Mouse (Mus musculus) heart, adult 2 months (tissue): ENCODE data around the gene Cdk4.

Experiments
- CTCF ChIP-seq: fragments of 200-600 bp; IDR thresholded peaks from 2 replicates; pipeline ENCODE4 v1.8.1; 2022; ENCODE audit warnings: antibody characterized with exemption, mild to moderate bottlenecking, moderate library complexity
- EP300 ChIP-seq: fragments of 200-500 bp; IDR thresholded peaks from 2 replicates; pipeline ENCODE4 v1.6.1; 2011; ENCODE audit warnings: low read depth, low read length, control low read depth; ENCODE audit not compliant: insufficient read depth

- TF ChIP-seq CTCF (no peak), EP300 (no peak)
Measured at GRCm38 (mm10) chr10:127092742-127093141, 29.4 kb downstream of the Cdk4 start.
